Mouse (Mus musculus): ENCODE data around the gene Nufip2. TPM values are rescaled to one million over a fixed set of nuclear protein-coding genes. Genes with fewer than 3 reads are reported as not detected.
"Not testable (repeated sequence)": the region's sequence is repeated elsewhere in the genome, so short reads cannot be mapped to it uniquely, and the experiment has no call there.

Nufip2 gene
- polyA plus RNA-seq, 1 experiment: 11.8 TPM

GRCm38 (mm10) chr11:77743966-77744365 is 58.0 kb downstream of the Nufip2 start:
- Histone ChIP-seq H3K4me1 (ENCODE audit: control insufficient read depth, insufficient read depth, insufficient read length, low read length) (no peaks in the 10 kb centered on the region), H3K27ac (ENCODE audit: insufficient read depth, low read depth, low read length) (no peak overlapping the region), H3K27me3 (ENCODE audit: control insufficient read depth, insufficient read depth, low read length) (no peaks in the 10 kb centered on the region), H3K36me3 (ENCODE audit: control insufficient read depth, insufficient read depth, low read length) (no peaks in the 10 kb centered on the region), H3K4me3 (ENCODE audit: low read depth, low read length) (no peak overlapping the region)
- peak; percentile 51; the same call in 1 of the 2 replicates for TF ChIP-seq CTCF (IDR thresholded peaks at IDR 0.05; ENCODE audit: extremely low read depth, insufficient read length, insufficient replicate concordance, low read depth, low read length)
- TF ChIP-seq POLR2A (IDR thresholded peaks at IDR 0.05; ENCODE audit: low read depth, low read length): no peak
- WGBS: 13% methylated on average over 6 of the region's 6 CpGs

- Histone ChIP-seq H3K27me3 (ENCODE audit: control insufficient read depth, insufficient read depth, low read length) (no peaks in the 10 kb centered on the region), H3K4me3 (ENCODE audit: low read depth, low read length) (no peak overlapping the region), H3K4me1 (ENCODE audit: control insufficient read depth, insufficient read depth, insufficient read length, low read length) (no peaks in the 10 kb centered on the region), H3K27ac (ENCODE audit: insufficient read depth, low read depth, low read length) (no peak overlapping the region), H3K36me3 (ENCODE audit: control insufficient read depth, insufficient read depth, low read length) (no peaks in the 10 kb centered on the region)
- 71% methylated on average over 4 of the region's 4 CpGs for WGBS
- TF ChIP-seq CTCF (IDR thresholded peaks at IDR 0.05; ENCODE audit: extremely low read depth, insufficient read length, insufficient replicate concordance, low read depth, low read length) (no peak), POLR2A (IDR thresholded peaks at IDR 0.05; ENCODE audit: low read depth, low read length) (no peak)
These were observed 60.7 kb downstream of the Nufip2 start for GRCm38 (mm10) chr11:77746652-77747051.

- not testable (repeated sequence) for H3K4me3 ChIP-seq (ENCODE audit: low read depth, low read length); H3K27me3 ChIP-seq (ENCODE audit: control insufficient read depth, insufficient read depth, low read length); H3K4me1 ChIP-seq (ENCODE audit: control insufficient read depth, insufficient read depth, insufficient read length, low read length); H3K36me3 ChIP-seq (ENCODE audit: control insufficient read depth, insufficient read depth, low read length); H3K27ac ChIP-seq (ENCODE audit: insufficient read depth, low read depth, low read length)
- WGBS: 91% methylated on average over 14 of the region's 15 CpGs
These were observed 61.1 kb downstream of the Nufip2 start for GRCm38 (mm10) chr11:77747103-77747502.

GRCm38 (mm10) chr11:77748996-77749395 is 63.0 kb downstream of the Nufip2 start:
- Histone ChIP-seq H3K27ac (ENCODE audit: insufficient read depth, low read depth, low read length) (no peak overlapping the region), H3K27me3 (ENCODE audit: control insufficient read depth, insufficient read depth, low read length) (no peaks in the 10 kb centered on the region), H3K4me3 (ENCODE audit: low read depth, low read length) (no peak overlapping the region), H3K4me1 (ENCODE audit: control insufficient read depth, insufficient read depth, insufficient read length, low read length) (peaks cover 8% of the 10 kb centered on the region; the same call in 1 of the 2 replicates), H3K36me3 (ENCODE audit: control insufficient read depth, insufficient read depth, low read length) (no peaks in the 10 kb centered on the region)
- 86% methylated on average over 5 of the region's 5 CpGs for WGBS
- TF ChIP-seq POLR2A (IDR thresholded peaks at IDR 0.05; ENCODE audit: low read depth, low read length) (no peak), CTCF (IDR thresholded peaks at IDR 0.05; ENCODE audit: extremely low read depth, insufficient read length, insufficient replicate concordance, low read depth, low read length) (no peak)

GRCm38 (mm10) chr11:77752525-77752924 is 66.6 kb downstream of the Nufip2 start:
- 37% methylated on average over 5 of the region's 5 CpGs for WGBS
- TF ChIP-seq CTCF (IDR thresholded peaks at IDR 0.05; ENCODE audit: extremely low read depth, insufficient read length, insufficient replicate concordance, low read depth, low read length): no peak
- no peak for TF ChIP-seq POLR2A (IDR thresholded peaks at IDR 0.05; ENCODE audit: low read depth, low read length)
- Histone ChIP-seq H3K4me1 (ENCODE audit: control insufficient read depth, insufficient read depth, insufficient read length, low read length) (peaks cover 8% of the 10 kb centered on the region; the same call in 1 of the 2 replicates), H3K27ac (ENCODE audit: insufficient read depth, low read depth, low read length) (peak overlapping the region; percentile 84), H3K36me3 (ENCODE audit: control insufficient read depth, insufficient read depth, low read length) (no peaks in the 10 kb centered on the region), H3K27me3 (ENCODE audit: control insufficient read depth, insufficient read depth, low read length) (no peaks in the 10 kb centered on the region), H3K4me3 (ENCODE audit: low read depth, low read length) (no peak overlapping the region)

GRCm38 (mm10) chr11:77753469-77753868 is 67.5 kb downstream of the Nufip2 start:
- Histone ChIP-seq H3K27me3 (ENCODE audit: control insufficient read depth, insufficient read depth, low read length) (no peaks in the 10 kb centered on the region), H3K4me1 (ENCODE audit: control insufficient read depth, insufficient read depth, insufficient read length, low read length) (peaks cover 8% of the 10 kb centered on the region; the same call in 1 of the 2 replicates), H3K36me3 (ENCODE audit: control insufficient read depth, insufficient read depth, low read length) (no peaks in the 10 kb centered on the region), H3K4me3 (ENCODE audit: low read depth, low read length) (peak overlapping the region; percentile 4; the same call in 1 of the 2 replicates), H3K27ac (ENCODE audit: insufficient read depth, low read depth, low read length) (peak overlapping the region; percentile 84)
- TF ChIP-seq POLR2A (IDR thresholded peaks at IDR 0.05; ENCODE audit: low read depth, low read length) (no peak), CTCF (IDR thresholded peaks at IDR 0.05; ENCODE audit: extremely low read depth, insufficient read length, insufficient replicate concordance, low read depth, low read length) (no peak)
- 93% methylated on average over 3 of the region's 3 CpGs for WGBS

GRCm38 (mm10) chr11:77760031-77760430 is 74.1 kb downstream of the Nufip2 start:
- TF ChIP-seq POLR2A (IDR thresholded peaks at IDR 0.05; ENCODE audit: low read depth, low read length): no peak
- no peak for TF ChIP-seq CTCF (IDR thresholded peaks at IDR 0.05; ENCODE audit: extremely low read depth, insufficient read length, insufficient replicate concordance, low read depth, low read length)
- H3K27ac ChIP-seq (ENCODE audit: insufficient read depth, low read depth, low read length): no peak overlapping the region
- H3K4me1 ChIP-seq (ENCODE audit: control insufficient read depth, insufficient read depth, insufficient read length, low read length): peaks cover 10% of the 10 kb centered on the region; the same call in 1 of the 2 replicates
- no peaks in the 10 kb centered on the region for H3K27me3 ChIP-seq (ENCODE audit: control insufficient read depth, insufficient read depth, low read length)
- H3K36me3 ChIP-seq (ENCODE audit: control insufficient read depth, insufficient read depth, low read length): no peaks in the 10 kb centered on the region
- no peak overlapping the region for H3K4me3 ChIP-seq (ENCODE audit: low read depth, low read length)
- 78% methylated on average over 4 of the region's 4 CpGs for WGBS

Data from small intestine, adult 2 months (tissue).